Mouse (Mus musculus) heart, postnatal 0 days (tissue): ENCODE measurements at regions not wholly inside any gene's neighbourhood (a gene's known extent, or its start where the extent isn't known, plus 50 kb on each side); places are given as distances from the start of the nearest gene placed in this dataset.

Source experiments
- ATAC-seq: fragments of 200-750 bp; cut with Nextera tagmentation; 2 replicates; pipeline ENCODE4 v1.8.0; 2017; ENCODE audit warnings: low read depth, moderate number of reproducible peaks, moderate library complexity; ENCODE audit not compliant: insufficient read depth
- DNase-seq: peaks from one replicate; pipeline ENCODE4 v3.0.0-alpha.2; 2016; ENCODE audit warnings: low spot score
- H3K27ac ChIP-seq: fragments of 300-500 bp; sonication (generic); 2 replicates; pipeline ENCODE4 v1.5.1; 2014; ENCODE audit warnings: low read depth, mild to moderate bottlenecking
- H3K27me3 ChIP-seq: fragments of 300-500 bp; sonication (generic); 2 replicates; pipeline ENCODE4 v1.6.1; 2014; ENCODE audit warnings: low read length, mixed read lengths; ENCODE audit not compliant: control insufficient read depth, insufficient read depth
- H3K36me3 ChIP-seq: fragments of 300-500 bp; sonication (generic); replicated peaks from 2 replicates; pipeline ENCODE4 v1.6.1; 2014; ENCODE audit warnings: low read length, mixed read lengths; ENCODE audit not compliant: control insufficient read depth, insufficient read depth
- H3K4me1 ChIP-seq: fragments of 300-500 bp; sonication (generic); 2 replicates; pipeline ENCODE4 v1.6.1; 2014; ENCODE audit warnings: antibody characterized with exemption; ENCODE audit not compliant: control insufficient read depth, insufficient read depth
- H3K4me2 ChIP-seq: fragments of 300-500 bp; sonication (generic); 2 replicates; pipeline ENCODE4 v1.6.1; 2014; ENCODE audit warnings: low read depth, mild to moderate bottlenecking, low read length, moderate library complexity
- H3K4me3 ChIP-seq: fragments of 300-500 bp; sonication (generic); 2 replicates; pipeline ENCODE4 v1.5.1; 2014; ENCODE audit warnings: low read depth, low read length
- H3K9ac ChIP-seq: fragments of 300-500 bp; sonication (generic); replicated peaks from 2 replicates; pipeline ENCODE4 v1.6.1; 2014; ENCODE audit warnings: low read depth, low read length, mixed read lengths
- H3K9me3 ChIP-seq: fragments of 300-500 bp; sonication (generic); replicated peaks from 2 replicates; pipeline ENCODE4 v1.6.1; 2016; ENCODE audit warnings: low read length; ENCODE audit not compliant: control insufficient read depth
- CTCF ChIP-seq: IDR thresholded peaks from 2 replicates; pipeline ENCODE4 v1.5.1; 2016; ENCODE audit warnings: antibody characterized with exemption, control low read depth, low read depth
- EP300 ChIP-seq: IDR thresholded peaks from 2 replicates; pipeline ENCODE4 v1.6.1; 2016; ENCODE audit warnings: antibody characterized with exemption, low read depth
- WGBS: fragments of 180-500 bp; shearing (Covaris S2); extraction: QIAGEN DNeasy Blood & Tissue Kit; methylation state at CpG from one replicate; pipeline ENCODE4 v1.1.7; 2014; 5-methylcytosine and 5-hydroxymethylcytosine counted together

DNA sequence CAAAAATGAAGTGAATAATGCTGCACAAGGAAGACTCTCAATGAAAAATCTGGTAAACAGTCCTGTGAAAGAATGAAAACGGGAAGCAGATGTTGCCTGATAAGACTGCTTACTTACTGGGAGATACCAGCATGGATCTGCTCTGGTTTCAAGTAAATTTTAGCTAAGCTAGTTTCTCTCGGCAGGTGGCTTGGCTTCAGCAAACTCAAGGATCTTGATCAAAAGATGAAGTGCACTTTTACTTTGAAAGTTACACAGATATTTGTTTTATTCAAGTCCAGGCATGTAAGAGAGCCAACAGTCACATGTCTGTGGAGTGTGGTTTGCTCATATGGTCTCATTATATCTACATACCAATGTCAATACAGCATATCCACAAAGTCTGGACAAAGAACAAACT lies 451.5 kb upstream of the Akr1e1 start:
- no peaks in the 10 kb centered on the region for H3K27me3 ChIP-seq
- no peak for TF ChIP-seq EP300
- TF ChIP-seq CTCF: no peak
- 43% methylated on average over 2 of the region's 2 CpGs for WGBS
- DNase-seq (no peak), ATAC-seq (no peak)
- no peaks in the 10 kb centered on the region for H3K36me3 ChIP-seq
- no peak overlapping the region for H3K27ac ChIP-seq
- peaks cover 4% of the 10 kb centered on the region; the same call in 1 of the 2 replicates for H3K4me1 ChIP-seq
- H3K9me3 ChIP-seq: no peaks in the 10 kb centered on the region
- H3K9ac ChIP-seq: no peak overlapping the region
- no peak overlapping the region for H3K4me3 ChIP-seq
- no peak overlapping the region for H3K4me2 ChIP-seq

DNA sequence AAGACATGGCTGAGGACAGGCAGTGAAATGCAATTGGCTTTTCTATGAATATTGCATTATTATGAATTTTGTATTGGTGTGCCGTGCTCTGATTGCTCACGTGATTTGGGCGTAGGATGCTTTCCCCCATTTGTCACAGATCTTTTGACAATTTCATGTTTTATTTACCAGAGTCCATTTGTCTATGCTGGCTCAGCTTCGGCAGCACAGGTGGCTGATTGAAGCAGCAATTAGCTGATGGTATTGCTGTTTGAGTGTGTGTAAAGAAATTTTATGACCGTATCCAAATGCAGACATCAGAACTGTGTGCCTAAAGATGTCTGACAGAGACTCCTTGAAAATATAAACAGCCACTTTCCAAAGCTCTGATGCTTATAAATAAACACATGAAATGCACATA lies 498.5 kb upstream of the Akr1e1 start:
- H3K9ac ChIP-seq: no peak overlapping the region
- no peaks in the 10 kb centered on the region for H3K27me3 ChIP-seq
- H3K4me2 ChIP-seq: no peak overlapping the region
- TF ChIP-seq EP300: no peak
- TF ChIP-seq CTCF: no peak
- H3K36me3 ChIP-seq: no peaks in the 10 kb centered on the region
- no peak for DNase-seq
- no peak overlapping the region for H3K27ac ChIP-seq
- ATAC-seq: no peak
- no peak overlapping the region for H3K4me3 ChIP-seq
- H3K4me1 ChIP-seq: no peaks in the 10 kb centered on the region
- 82% methylated on average over 5 of the region's 5 CpGs for WGBS
- no peaks in the 10 kb centered on the region for H3K9me3 ChIP-seq

DNA sequence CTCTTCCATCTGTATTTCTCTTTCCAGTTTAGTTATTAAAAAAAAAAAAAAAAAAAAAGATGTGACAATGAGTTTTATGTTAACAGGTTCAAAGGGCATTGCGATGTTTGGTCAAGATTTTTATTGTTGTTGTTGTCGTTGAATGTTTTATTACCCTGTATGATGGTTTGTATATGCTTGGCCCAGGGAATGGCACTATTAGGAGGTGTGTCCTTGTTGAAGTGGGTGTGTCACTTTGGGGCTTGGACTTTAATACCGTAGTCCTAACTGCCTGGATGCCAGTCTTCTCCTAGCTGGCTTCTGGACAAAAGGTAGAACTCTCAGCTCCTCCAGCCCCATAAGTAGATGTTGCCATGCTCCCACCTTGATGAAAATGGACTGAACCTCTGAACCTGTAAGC lies 545.9 kb upstream of the Akr1e1 start:
- no peak for DNase-seq
- Histone ChIP-seq H3K9me3 (no peaks in the 10 kb centered on the region), H3K4me1 (peaks cover 3% of the 10 kb centered on the region; the same call in 1 of the 2 replicates), H3K4me3 (no peak overlapping the region), H3K4me2 (no peak overlapping the region), H3K27me3 (no peaks in the 10 kb centered on the region), H3K9ac (no peak overlapping the region), H3K36me3 (no peaks in the 10 kb centered on the region), H3K27ac (no peak overlapping the region)
- no peak for ATAC-seq
- TF ChIP-seq EP300 (no peak), CTCF (no peak)
- 77% methylated on average over 3 of the region's 3 CpGs for WGBS

DNA sequence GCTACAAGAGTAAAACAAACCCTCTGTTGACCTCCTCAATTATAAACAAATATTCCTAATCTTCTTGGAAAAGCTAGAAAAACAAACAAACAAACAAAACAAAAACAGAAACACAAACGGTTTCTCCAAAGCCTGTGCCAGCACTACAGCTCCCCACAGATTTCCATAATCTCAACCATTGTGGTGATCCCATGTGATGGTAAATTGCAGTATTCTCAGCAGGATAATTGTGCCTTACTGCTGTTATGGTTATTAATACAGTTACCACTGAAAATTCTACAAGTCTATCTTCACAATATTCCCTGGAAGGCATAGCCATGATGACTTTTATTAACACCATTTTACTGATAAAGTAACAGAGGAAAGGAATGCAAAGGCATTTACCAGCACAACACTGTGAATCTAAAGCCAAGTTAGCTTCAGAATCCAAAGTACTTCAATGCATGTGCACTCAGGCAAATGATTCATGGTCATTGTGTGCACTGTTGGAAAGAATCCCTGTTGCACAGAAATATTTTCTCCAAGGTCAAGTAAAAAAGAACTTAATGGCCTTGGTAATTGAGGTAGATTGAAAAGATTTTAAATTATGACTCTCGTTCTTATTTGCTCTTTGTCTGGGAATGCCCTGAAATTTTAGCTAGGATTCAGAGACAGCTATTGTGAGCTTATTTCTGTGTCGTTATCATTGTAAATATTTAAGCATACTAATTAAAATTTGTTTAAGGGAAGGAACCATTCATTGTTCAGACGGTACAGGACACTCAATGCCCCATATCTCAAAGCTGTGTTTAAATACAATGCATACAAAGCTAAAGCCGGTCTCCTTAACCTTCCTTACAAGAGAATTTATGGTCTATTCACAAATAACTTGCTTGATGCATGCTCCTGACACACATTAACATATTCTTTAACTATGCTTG lies 551.1 kb upstream of the Akr1e1 start:
- Histone ChIP-seq H3K4me1 (peaks cover 5% of the 10 kb centered on the region; the same call in 1 of the 2 replicates), H3K27ac (no peak overlapping the region), H3K4me2 (no peak overlapping the region), H3K4me3 (no peak overlapping the region), H3K9me3 (no peaks in the 10 kb centered on the region), H3K27me3 (no peaks in the 10 kb centered on the region), H3K36me3 (no peaks in the 10 kb centered on the region), H3K9ac (no peak overlapping the region)
- WGBS: 71% methylated on average over 5 of the region's 5 CpGs
- DNase-seq (no peak), ATAC-seq (no peak)
- no peak for TF ChIP-seq CTCF
- TF ChIP-seq EP300: no peak

DNA sequence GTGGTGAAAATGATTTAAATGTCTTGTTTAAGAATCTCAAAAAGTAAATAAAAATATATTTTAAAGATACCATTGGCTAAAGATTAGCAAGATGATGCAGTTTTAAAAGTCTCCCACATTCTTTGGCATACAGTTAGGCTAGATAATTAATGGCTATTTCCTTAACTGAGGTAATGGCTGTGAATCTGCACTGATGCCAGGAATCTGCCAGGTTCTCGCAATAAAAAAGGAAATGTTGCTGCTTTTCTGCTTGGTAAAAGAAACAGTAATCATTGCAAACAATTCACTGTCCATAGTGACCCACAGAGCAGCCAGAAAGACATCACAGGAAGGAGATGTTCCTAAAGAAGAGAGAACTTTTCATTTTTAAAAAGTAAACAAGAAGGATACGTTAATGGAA lies 557.7 kb upstream of the Akr1e1 start:
- H3K9me3 ChIP-seq: no peaks in the 10 kb centered on the region
- no peaks in the 10 kb centered on the region for H3K36me3 ChIP-seq
- 66% methylated on average over 2 of the region's 2 CpGs for WGBS
- TF ChIP-seq EP300 (no peak), CTCF (no peak)
- no peak for DNase-seq
- H3K27me3 ChIP-seq: no peaks in the 10 kb centered on the region
- ATAC-seq: no peak
- H3K27ac ChIP-seq: no peak overlapping the region
- no peaks in the 10 kb centered on the region for H3K4me1 ChIP-seq
- no peak overlapping the region for H3K9ac ChIP-seq
- H3K4me3 ChIP-seq: no peak overlapping the region
- H3K4me2 ChIP-seq: no peak overlapping the region
